Mouse (Mus musculus) megakaryocyte-erythroid progenitor cell, adult 5-6 weeks (primary cell): ENCODE data around the gene Ddi2. TPM values are rescaled to one million over a fixed set of nuclear protein-coding genes. Genes with fewer than 3 reads are reported as not detected.
"Not testable (repeated sequence)": the region's sequence is repeated elsewhere in the genome, so short reads cannot be mapped to it uniquely, and the experiment has no call there.

Experiments used
- ATAC-seq: replicated peaks from 2 replicates; pipeline ENCODE4 v1.8.0; 2016; ENCODE audit warnings: mild to moderate bottlenecking, inconsistent platforms; ENCODE audit not compliant: severe bottlenecking, poor library complexity, low FRiP score, low TSS enrichment
- total RNA-seq, 2 experiments: library from RNA; stranded (forward) in 1 of 2; stranded (reverse) in 1 of 2; fragments of 200-1000, 215-1000 nt in 1 of 2; fragments of >200 nt in 1 of 2; fragmentation: Nextera tagmentation in 1 of 2; gene quantifications; 2 replicates each; pipeline ENCODE4 v1.2.3; 2014 to 2017

Gene Ddi2
- 31.1 and 50.4 TPM in 2 replicates for total RNA-seq (2014; fragmentation: Nextera tagmentation)
- total RNA-seq (2017): 24.8 and 43.8 TPM in 2 replicates

GRCm38 (mm10) chr4:141722731-141723672, at the start of gene Ddi2:
TSS of gene Ddi2 (minus strand) at chr4:141723419.
- ATAC-seq: peak; percentile 70

- ATAC-seq: not testable (repeated sequence)
Measured at GRCm38 (mm10) chr4:141773019-141773418, 49.8 kb upstream of the Ddi2 start.

- peak; percentile 23; the same call in 1 of the 2 replicates for ATAC-seq
Measured at GRCm38 (mm10) chr4:141771823-141772222, 48.6 kb upstream of the Ddi2 start.

- peak; percentile 17; the same call in 1 of the 2 replicates for ATAC-seq
Measured at GRCm38 (mm10) chr4:141769501-141770160, 46.4 kb upstream of the Ddi2 start.

GRCm38 (mm10) chr4:141767353-141768036, 44.3 kb upstream of the Ddi2 start:
- peak; percentile 93 for ATAC-seq

- 0 out of 2 replicates have a peak, but pooled peaks have one; percentile 0 for ATAC-seq
Measured at GRCm38 (mm10) chr4:141766668-141767352, 43.6 kb upstream of the Ddi2 start.

GRCm38 (mm10) chr4:141766316-141766667, 43.1 kb upstream of the Ddi2 start:
- no peak for ATAC-seq

- no peak for ATAC-seq
Measured at GRCm38 (mm10) chr4:141765008-141765407, 41.8 kb upstream of the Ddi2 start.

GRCm38 (mm10) chr4:141763476-141763875, 40.3 kb upstream of the Ddi2 start:
- no peak for ATAC-seq

GRCm38 (mm10) chr4:141762102-141762598, 38.9 kb upstream of the Ddi2 start:
- no peak for ATAC-seq

GRCm38 (mm10) chr4:141760942-141761341, 37.7 kb upstream of the Ddi2 start:
- no peak for ATAC-seq

- peak; percentile 83 for ATAC-seq
Measured at GRCm38 (mm10) chr4:141758874-141759542, 35.8 kb upstream of the Ddi2 start.

GRCm38 (mm10) chr4:141757124-141757523, 33.9 kb upstream of the Ddi2 start:
- no peak for ATAC-seq

- ATAC-seq: no peak
Measured at GRCm38 (mm10) chr4:141755375-141755930, 32.2 kb upstream of the Ddi2 start.

GRCm38 (mm10) chr4:141752076-141752421, 28.8 kb upstream of the Ddi2 start:
- ATAC-seq: peak; percentile 88

- peak; percentile 82 for ATAC-seq
Measured at GRCm38 (mm10) chr4:141751419-141752075, 28.3 kb upstream of the Ddi2 start.

GRCm38 (mm10) chr4:141750826-141751225, 27.6 kb upstream of the Ddi2 start:
- no peak; the same call in 1 of the 2 replicates for ATAC-seq

- no peak for ATAC-seq
Measured at GRCm38 (mm10) chr4:141749557-141749956, 26.3 kb upstream of the Ddi2 start.
